Mouse (Mus musculus): ENCODE results near the gene Anp32b.
A peak's percentile ranks its signal among the peaks of the same experiment; 100 is the strongest.

Anp32b gene

DNA sequence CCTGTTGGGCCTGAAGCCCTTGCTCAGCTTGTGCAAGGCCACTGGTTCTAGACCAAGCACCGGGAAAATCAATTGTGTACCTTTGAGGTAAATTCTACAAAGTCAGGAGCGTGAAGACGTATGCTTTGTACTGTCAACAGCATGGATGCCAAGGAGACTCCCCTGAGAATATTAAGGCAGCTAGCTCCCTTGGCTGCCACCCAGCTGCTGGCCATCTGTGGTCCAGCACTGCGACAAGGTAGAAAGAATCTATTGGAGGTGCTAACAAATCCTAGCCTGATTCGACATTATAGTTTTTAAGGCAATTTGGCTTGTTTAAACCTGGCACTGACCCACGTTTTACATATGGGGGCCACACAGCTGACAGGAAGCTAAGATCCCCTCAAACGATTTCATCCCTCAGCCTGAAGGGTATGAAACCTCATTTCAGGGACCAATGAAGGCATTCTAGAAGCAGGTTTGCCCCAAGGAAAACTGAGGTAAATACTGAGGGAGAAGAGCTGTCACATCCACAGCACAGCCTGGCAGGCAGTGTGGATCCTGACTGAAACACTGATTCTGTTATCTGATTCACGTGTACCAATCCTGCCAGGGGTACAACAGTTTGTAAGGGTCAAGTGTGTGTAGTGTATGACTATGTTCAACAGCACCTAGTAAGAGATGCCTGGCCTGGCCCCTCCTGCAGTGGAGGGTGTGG is 54.8 kb downstream of the Anp32b start:
- no peak for DNase-seq

DNA sequence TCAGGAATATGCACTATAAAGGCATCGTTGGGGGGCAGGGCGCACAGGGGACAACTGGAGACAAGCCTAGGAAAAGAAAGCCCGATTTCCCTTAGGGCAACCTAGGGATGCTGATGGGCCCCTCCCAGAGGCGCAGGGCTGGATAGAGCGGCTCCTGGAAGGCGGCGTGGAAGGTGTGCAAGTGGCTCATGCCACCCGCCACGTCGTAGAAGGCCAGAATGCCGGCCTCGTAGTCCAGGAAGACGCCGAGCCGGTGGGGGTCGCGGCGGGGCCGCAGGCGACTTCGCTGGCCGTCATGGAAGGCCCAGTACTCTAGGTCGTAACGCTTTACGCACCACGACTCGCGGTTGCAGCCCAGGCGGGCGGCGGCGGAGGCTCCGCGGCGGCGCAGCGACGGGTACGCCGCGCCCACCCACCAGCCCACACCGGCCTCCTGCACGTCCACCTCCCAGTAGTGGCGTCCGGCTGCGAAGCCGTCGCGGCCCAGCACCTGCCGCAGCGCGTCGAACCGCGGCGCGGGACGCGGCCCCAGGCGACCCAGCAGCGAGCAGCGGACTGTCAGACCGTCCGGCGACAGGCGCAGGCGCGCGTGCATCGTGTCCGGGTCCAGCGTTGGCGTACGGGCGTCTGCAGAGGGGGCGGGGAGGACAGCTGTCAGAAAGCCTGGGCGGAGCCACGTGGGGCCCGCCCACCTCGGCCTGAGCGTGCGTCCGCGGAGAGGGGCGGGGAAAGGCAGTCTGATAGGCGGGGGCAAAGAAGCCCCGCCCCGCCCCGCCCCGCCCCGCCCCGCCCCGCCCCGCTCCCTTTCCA is 56.3 kb downstream of the Anp32b start:
- DNase-seq, result peak; percentile 94

DNA sequence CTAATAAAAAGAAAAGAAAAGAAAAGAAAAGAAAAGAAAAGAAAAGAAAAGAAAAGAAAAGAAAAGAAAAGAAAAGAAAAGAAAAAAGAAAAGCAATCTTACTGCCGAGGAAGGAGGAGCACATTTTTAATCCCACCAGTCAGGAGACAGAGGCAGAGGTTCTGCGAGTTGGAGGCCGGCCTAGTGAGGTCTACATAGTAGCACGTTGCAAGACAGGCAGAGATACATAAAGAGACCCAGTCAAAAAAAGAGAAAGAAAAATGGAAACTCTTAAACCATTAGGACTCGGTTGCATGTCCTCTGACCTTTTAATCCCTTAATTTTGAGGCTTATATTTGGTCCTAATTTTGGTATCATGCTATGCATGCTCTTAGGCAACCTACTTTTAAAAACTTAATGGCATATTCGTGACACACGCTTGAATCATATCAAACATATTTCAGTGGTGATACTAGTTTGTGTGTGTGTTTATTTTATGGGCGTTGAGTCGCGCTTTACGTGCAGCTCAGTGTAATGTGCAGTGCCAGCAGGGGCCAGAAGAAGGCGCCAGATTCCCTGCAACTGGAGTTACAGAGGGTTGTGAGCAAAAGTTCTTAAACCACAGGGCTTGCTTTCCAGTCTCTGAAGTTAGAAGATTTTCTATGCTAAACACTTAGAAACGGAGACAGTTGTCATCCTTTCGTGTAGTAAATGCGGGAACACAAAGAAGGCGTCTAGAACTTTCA is 57.2 kb downstream of the Anp32b start:
- DNase-seq, result peak; percentile 53

DNA sequence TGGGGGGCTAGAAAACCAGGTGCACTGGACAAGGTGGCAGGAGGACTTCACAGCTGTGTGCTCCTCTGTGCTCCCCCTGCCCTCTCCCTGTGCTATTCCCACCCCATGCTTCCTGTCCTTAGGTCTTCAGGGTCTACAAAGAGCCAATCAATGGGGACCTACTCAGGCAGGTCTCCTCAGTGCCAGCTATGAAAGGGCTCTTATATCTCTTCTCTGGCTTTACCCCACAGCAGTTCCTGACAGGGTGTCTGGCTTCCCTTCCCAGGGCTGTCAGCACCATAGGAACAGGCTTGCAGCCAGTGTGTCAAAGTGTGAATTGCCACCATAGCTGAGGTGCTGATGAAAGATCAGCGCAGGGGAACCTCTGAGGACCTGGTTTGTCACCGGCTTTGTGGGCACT is 69.8 kb downstream of the Anp32b start:
- no peak for DNase-seq

DNA sequence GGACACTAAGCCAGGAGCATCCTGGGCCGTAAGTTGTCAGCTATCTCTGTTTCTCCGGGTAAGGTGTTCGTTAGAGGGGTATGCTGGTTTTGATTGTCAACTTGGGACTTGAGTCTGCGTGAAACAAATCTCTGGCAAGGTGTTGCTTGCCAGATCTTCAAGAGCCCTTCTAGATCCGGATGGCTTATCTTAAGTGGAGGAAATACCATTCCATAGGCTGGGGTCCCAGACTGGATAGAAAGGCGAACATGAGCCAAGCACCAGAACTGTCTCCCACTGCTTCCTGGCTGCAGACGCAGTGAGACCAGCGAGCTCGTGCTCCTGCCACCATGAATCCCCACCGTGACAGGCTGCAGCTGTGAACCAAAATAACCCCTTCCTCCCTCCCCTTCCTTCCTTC is 70.8 kb downstream of the Anp32b start:
- no peak for DNase-seq

Data from right cerebral cortex, postnatal 25 days (tissue).